Mouse (Mus musculus): ENCODE results near the gene BC030867. TPM values are rescaled to one million over a fixed set of nuclear protein-coding genes. Genes with fewer than 3 reads are reported as not detected.

BC030867 gene
- polyA plus RNA-seq, 1 experiment from 2014 or later, result 21.2 TPM

- H3K4me1 ChIP-seq (ENCODE audit: insufficient read depth, low read length), result peaks cover 39% of the 10 kb centered on the region
- H3K4me3 ChIP-seq (ENCODE audit: low read length), result peak overlapping the region; percentile 82
- H3K9me3 ChIP-seq (ENCODE audit: low read length), result no peaks in the 10 kb centered on the region
- no peak overlapping the region for H3K27ac ChIP-seq (ENCODE audit: low read length)
- peak overlapping the region; percentile 32; the same call in 1 of the 2 replicates for H3K9ac ChIP-seq (replicated peaks; ENCODE audit: low read length)
- peak overlapping the region; percentile 89 for H3K4me2 ChIP-seq (replicated peaks; ENCODE audit: low read depth, low read length)
- H3K36me3 ChIP-seq (ENCODE audit: insufficient read depth, low read length), result no peaks in the 10 kb centered on the region
- WGBS, result 26% methylated on average over 9 of the region's 9 CpGs
- 0 out of 2 replicates have a peak, but pooled peaks cover 2% of the 10 kb centered on the region for H3K27me3 ChIP-seq (ENCODE audit: insufficient read depth, low read length)
- ATAC-seq (ENCODE audit: low FRiP score, low TSS enrichment), result no peak
Measured at GRCm38 (mm10) chr11:102228191-102228545, 20.5 kb upstream of the BC030867 start.

- Histone ChIP-seq H3K4me3 (ENCODE audit: low read length) (peak overlapping the region; percentile 82), H3K9ac (replicated peaks; ENCODE audit: low read length) (peak overlapping the region; percentile 91), H3K4me1 (ENCODE audit: insufficient read depth, low read length) (peaks cover 36% of the 10 kb centered on the region), H3K27ac (ENCODE audit: low read length) (no peak overlapping the region), H3K27me3 (ENCODE audit: insufficient read depth, low read length) (no peaks in the 10 kb centered on the region), H3K36me3 (ENCODE audit: insufficient read depth, low read length) (no peaks in the 10 kb centered on the region), H3K9me3 (ENCODE audit: low read length) (no peaks in the 10 kb centered on the region), H3K4me2 (replicated peaks; ENCODE audit: low read depth, low read length) (peak overlapping the region; percentile 89)
- ATAC-seq (ENCODE audit: low FRiP score, low TSS enrichment), result no peak
- 9% methylated on average over 7 of the region's 7 CpGs for WGBS
Measured at GRCm38 (mm10) chr11:102228646-102229268, 19.9 kb upstream of the BC030867 start.

GRCm38 (mm10) chr11:102229331-102229953 lies 19.2 kb upstream of the BC030867 start:
- Histone ChIP-seq H3K27me3 (ENCODE audit: insufficient read depth, low read length) (no peaks in the 10 kb centered on the region), H3K4me2 (replicated peaks; ENCODE audit: low read depth, low read length) (peak overlapping the region; percentile 89), H3K4me1 (ENCODE audit: insufficient read depth, low read length) (peaks cover 33% of the 10 kb centered on the region), H3K4me3 (ENCODE audit: low read length) (peak overlapping the region; percentile 82), H3K36me3 (ENCODE audit: insufficient read depth, low read length) (no peaks in the 10 kb centered on the region), H3K9me3 (ENCODE audit: low read length) (no peaks in the 10 kb centered on the region), H3K27ac (ENCODE audit: low read length) (peak overlapping the region; percentile 44; the same call in 1 of the 2 replicates), H3K9ac (replicated peaks; ENCODE audit: low read length) (peak overlapping the region; percentile 91)
- peak; percentile 35 for ATAC-seq (ENCODE audit: low FRiP score, low TSS enrichment)
- 1% methylated on average over 25 of the region's 47 CpGs for WGBS

- peak within 1 kb of the TSS; percentile 89 for H3K4me2 ChIP-seq (replicated peaks; ENCODE audit: low read depth, low read length)
- WGBS, result under 1% methylated on average over 42 of the region's 49 CpGs
- H3K9me3 ChIP-seq (ENCODE audit: low read length), result no peaks in the 10 kb centered on the region
- no peaks in the 10 kb centered on the region for H3K36me3 ChIP-seq (ENCODE audit: insufficient read depth, low read length)
- ATAC-seq (ENCODE audit: low FRiP score, low TSS enrichment), result peak; percentile 90
- H3K27me3 ChIP-seq (ENCODE audit: insufficient read depth, low read length), result no peaks in the 10 kb centered on the region
- peak within 1 kb of the TSS; percentile 82 for H3K4me3 ChIP-seq (ENCODE audit: low read length)
- H3K27ac ChIP-seq (ENCODE audit: low read length), result peak within 1 kb of the TSS; percentile 54; the same call in 1 of the 2 replicates
- peaks cover 26% of the 10 kb centered on the region for H3K4me1 ChIP-seq (ENCODE audit: insufficient read depth, low read length)
- peak within 1 kb of the TSS; percentile 91 for H3K9ac ChIP-seq (replicated peaks; ENCODE audit: low read length)
Measured at GRCm38 (mm10) chr11:102230006-102230741, 18.5 kb upstream of the BC030867 start, which contains the start of gene Hdac5. Gene Hdac5, minus strand, starts transcription at chr11:102230166.

- Histone ChIP-seq H3K4me3 (ENCODE audit: low read length) (no peak overlapping the region), H3K9me3 (ENCODE audit: low read length) (no peaks in the 10 kb centered on the region), H3K4me2 (replicated peaks; ENCODE audit: low read depth, low read length) (no peak overlapping the region), H3K4me1 (ENCODE audit: insufficient read depth, low read length) (no peaks in the 10 kb centered on the region), H3K27ac (ENCODE audit: low read length) (no peak overlapping the region), H3K9ac (replicated peaks; ENCODE audit: low read length) (no peak overlapping the region), H3K27me3 (ENCODE audit: insufficient read depth, low read length) (no peaks in the 10 kb centered on the region), H3K36me3 (ENCODE audit: insufficient read depth, low read length) (no peaks in the 10 kb centered on the region)
- ATAC-seq (ENCODE audit: low FRiP score, low TSS enrichment), result no peak
- 67% methylated on average over 2 of the region's 2 CpGs for WGBS
Measured at GRCm38 (mm10) chr11:102236022-102236421, 12.7 kb upstream of the BC030867 start.

- H3K27me3 ChIP-seq (ENCODE audit: insufficient read depth, low read length), result 0 out of 2 replicates have a peak, but pooled peaks cover 3% of the 10 kb centered on the region
- no peak overlapping the region for H3K27ac ChIP-seq (ENCODE audit: low read length)
- H3K4me3 ChIP-seq (ENCODE audit: low read length), result no peak overlapping the region
- no peak overlapping the region for H3K9ac ChIP-seq (replicated peaks; ENCODE audit: low read length)
- 0 out of 2 replicates have a peak, but pooled peaks cover 4% of the 10 kb centered on the region for H3K9me3 ChIP-seq (ENCODE audit: low read length)
- no peak for ATAC-seq (ENCODE audit: low FRiP score, low TSS enrichment)
- WGBS, result 85% methylated on average over 6 of the region's 6 CpGs
- H3K4me1 ChIP-seq (ENCODE audit: insufficient read depth, low read length), result peaks cover 13% of the 10 kb centered on the region
- no peaks in the 10 kb centered on the region for H3K36me3 ChIP-seq (ENCODE audit: insufficient read depth, low read length)
- no peak overlapping the region for H3K4me2 ChIP-seq (replicated peaks; ENCODE audit: low read depth, low read length)
Measured at GRCm38 (mm10) chr11:102240636-102241035, 8.0 kb upstream of the BC030867 start.

GRCm38 (mm10) chr11:102241246-102241645 lies 7.4 kb upstream of the BC030867 start:
- no peak for ATAC-seq (ENCODE audit: low FRiP score, low TSS enrichment)
- Histone ChIP-seq H3K27me3 (ENCODE audit: insufficient read depth, low read length) (0 out of 2 replicates have a peak, but pooled peaks cover 3% of the 10 kb centered on the region), H3K4me1 (ENCODE audit: insufficient read depth, low read length) (peaks cover 16% of the 10 kb centered on the region), H3K9me3 (ENCODE audit: low read length) (0 out of 2 replicates have a peak, but pooled peaks cover 4% of the 10 kb centered on the region), H3K27ac (ENCODE audit: low read length) (no peak overlapping the region), H3K4me3 (ENCODE audit: low read length) (no peak overlapping the region), H3K4me2 (replicated peaks; ENCODE audit: low read depth, low read length) (no peak overlapping the region), H3K9ac (replicated peaks; ENCODE audit: low read length) (no peak overlapping the region), H3K36me3 (ENCODE audit: insufficient read depth, low read length) (no peaks in the 10 kb centered on the region)
- WGBS, result 90% methylated on average over 5 of the region's 5 CpGs

GRCm38 (mm10) chr11:102241874-102242273 lies 6.8 kb upstream of the BC030867 start:
- Histone ChIP-seq H3K4me2 (replicated peaks; ENCODE audit: low read depth, low read length) (no peak overlapping the region), H3K4me3 (ENCODE audit: low read length) (no peak overlapping the region), H3K27me3 (ENCODE audit: insufficient read depth, low read length) (0 out of 2 replicates have a peak, but pooled peaks cover 3% of the 10 kb centered on the region), H3K36me3 (ENCODE audit: insufficient read depth, low read length) (no peaks in the 10 kb centered on the region), H3K4me1 (ENCODE audit: insufficient read depth, low read length) (peaks cover 16% of the 10 kb centered on the region), H3K27ac (ENCODE audit: low read length) (no peak overlapping the region), H3K9me3 (ENCODE audit: low read length) (0 out of 2 replicates have a peak, but pooled peaks cover 4% of the 10 kb centered on the region), H3K9ac (replicated peaks; ENCODE audit: low read length) (no peak overlapping the region)
- ATAC-seq (ENCODE audit: low FRiP score, low TSS enrichment), result no peak
- 46% methylated on average over 5 of the region's 5 CpGs for WGBS

- H3K27me3 ChIP-seq (ENCODE audit: insufficient read depth, low read length), result 0 out of 2 replicates have a peak, but pooled peaks cover 3% of the 10 kb centered on the region
- H3K36me3 ChIP-seq (ENCODE audit: insufficient read depth, low read length), result no peaks in the 10 kb centered on the region
- peaks cover 25% of the 10 kb centered on the region for H3K4me1 ChIP-seq (ENCODE audit: insufficient read depth, low read length)
- H3K9ac ChIP-seq (replicated peaks; ENCODE audit: low read length), result peak overlapping the region; percentile 63
- H3K4me3 ChIP-seq (ENCODE audit: low read length), result peak overlapping the region; percentile 39
- 0 out of 2 replicates have a peak, but pooled peaks cover 4% of the 10 kb centered on the region for H3K9me3 ChIP-seq (ENCODE audit: low read length)
- under 1% methylated on average over 32 of the region's 32 CpGs for WGBS
- H3K4me2 ChIP-seq (replicated peaks; ENCODE audit: low read depth, low read length), result peak overlapping the region; percentile 66
- H3K27ac ChIP-seq (ENCODE audit: low read length), result peak overlapping the region; percentile 25; the same call in 1 of the 2 replicates
- peak; percentile 66 for ATAC-seq (ENCODE audit: low FRiP score, low TSS enrichment)
Measured at GRCm38 (mm10) chr11:102244926-102245449, 3.7 kb upstream of the BC030867 start.

Data from kidney, embryonic 16.5 days (tissue).